Mouse (Mus musculus): ENCODE measurements around the gene Cox7a1. TPM values are rescaled to one million over a fixed set of nuclear protein-coding genes. Genes with fewer than 3 reads are reported as not detected.
A peak's percentile ranks its signal among the peaks of the same experiment; 100 is the strongest.

The Cox7a1 gene
- polyA plus RNA-seq, 1 experiment = 141 TPM

GRCm38 (mm10) chr7:30192088-30192487 lies 8.1 kb downstream of the Cox7a1 start:
- Histone ChIP-seq H3K27me3 (replicated peaks; ENCODE audit: control insufficient read depth, insufficient read depth, low read length) (no peaks in the 10 kb centered on the region), H3K27ac (ENCODE audit: insufficient read depth, low read depth, low read length) (no peak overlapping the region), H3K36me3 (ENCODE audit: control insufficient read depth, insufficient read depth, low read length) (no peaks in the 10 kb centered on the region; the same call in 1 of the 2 replicates), H3K4me1 (ENCODE audit: control insufficient read depth, insufficient read depth, low read length) (peaks cover 2% of the 10 kb centered on the region; the same call in 1 of the 2 replicates), H3K4me3 (ENCODE audit: insufficient read depth, low read depth, low read length) (no peak overlapping the region)
- 80% methylated on average over 12 of the region's 12 CpGs for whole genome bisulfite sequencing
- TF ChIP-seq POLR2A (IDR thresholded peaks at IDR 0.05; ENCODE audit: low read depth, low read length) (no peak), CTCF (conservative IDR thresholded peaks at IDR 0.05; ENCODE audit: insufficient read depth, insufficient read length, low read depth, low read length) (no peak)
- DNase-seq = no peak

DNA sequence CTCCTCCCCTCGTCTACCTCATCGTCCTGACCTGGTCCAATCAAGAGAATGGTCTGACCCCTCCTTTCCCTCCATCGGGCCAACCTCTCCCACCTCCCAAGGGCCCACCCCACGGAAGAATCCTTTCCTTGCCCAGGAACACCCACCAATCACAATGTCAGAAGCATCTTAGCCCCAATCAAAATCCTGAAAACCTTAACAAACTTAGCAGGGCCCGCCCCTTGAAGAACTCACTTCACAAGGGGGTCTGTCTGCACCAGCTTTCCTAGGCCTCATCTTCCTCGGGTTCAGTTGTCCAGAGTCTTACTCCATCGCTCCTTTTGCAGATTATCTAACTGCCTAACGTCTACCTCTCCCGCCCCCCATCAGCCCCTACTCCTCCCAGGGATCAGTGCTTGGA lies 9.1 kb downstream of the Cox7a1 start:
- no peaks in the 10 kb centered on the region; the same call in 1 of the 2 replicates for H3K36me3 ChIP-seq (ENCODE audit: control insufficient read depth, insufficient read depth, low read length)
- peaks cover 2% of the 10 kb centered on the region; the same call in 1 of the 2 replicates for H3K4me1 ChIP-seq (ENCODE audit: control insufficient read depth, insufficient read depth, low read length)
- no peak overlapping the region for H3K4me3 ChIP-seq (ENCODE audit: insufficient read depth, low read depth, low read length)
- no peak for TF ChIP-seq POLR2A (IDR thresholded peaks at IDR 0.05; ENCODE audit: low read depth, low read length)
- TF ChIP-seq CTCF (conservative IDR thresholded peaks at IDR 0.05; ENCODE audit: insufficient read depth, insufficient read length, low read depth, low read length) = no peak
- H3K27me3 ChIP-seq (replicated peaks; ENCODE audit: control insufficient read depth, insufficient read depth, low read length) = no peaks in the 10 kb centered on the region
- DNase-seq = no peak
- 61% methylated on average over 9 of the region's 9 CpGs for WGBS
- no peak overlapping the region for H3K27ac ChIP-seq (ENCODE audit: insufficient read depth, low read depth, low read length)

DNA sequence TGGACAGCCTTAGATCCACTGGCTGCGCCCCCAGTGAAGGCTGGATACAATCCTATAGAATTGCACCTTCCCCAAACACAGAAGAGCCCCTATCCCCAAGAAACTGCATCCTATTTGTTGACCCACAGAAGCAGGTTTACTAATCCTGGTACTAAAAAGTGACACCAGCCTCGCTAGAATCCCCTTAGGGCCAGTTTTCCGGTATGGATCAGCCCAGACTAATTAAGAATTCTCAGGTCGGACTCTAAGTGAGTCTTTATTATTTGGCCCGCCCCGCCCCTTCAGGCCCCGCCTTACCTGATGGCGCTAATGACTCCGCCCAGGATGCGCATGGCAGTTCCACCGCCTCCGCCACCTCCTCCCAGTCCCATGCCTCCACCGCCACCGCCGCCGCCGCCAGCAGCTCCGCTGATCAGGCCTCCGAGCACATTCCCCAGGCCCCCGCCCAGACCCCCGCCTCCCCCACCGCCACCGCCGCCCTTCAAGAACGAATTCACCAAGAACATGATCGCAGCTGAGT lies 9.7 kb downstream of the Cox7a1 start:
- WGBS = 2% methylated on average over 26 of the region's 26 CpGs
- TF ChIP-seq POLR2A (IDR thresholded peaks at IDR 0.05; ENCODE audit: low read depth, low read length) (no peak), CTCF (conservative IDR thresholded peaks at IDR 0.05; ENCODE audit: insufficient read depth, insufficient read length, low read depth, low read length) (no peak)
- H3K4me3 ChIP-seq (ENCODE audit: insufficient read depth, low read depth, low read length) = peak overlapping the region; percentile 90
- H3K4me1 ChIP-seq (ENCODE audit: control insufficient read depth, insufficient read depth, low read length) = peaks cover 2% of the 10 kb centered on the region; the same call in 1 of the 2 replicates
- no peaks in the 10 kb centered on the region for H3K27me3 ChIP-seq (replicated peaks; ENCODE audit: control insufficient read depth, insufficient read depth, low read length)
- DNase-seq = peak; percentile 92
- no peak overlapping the region for H3K27ac ChIP-seq (ENCODE audit: insufficient read depth, low read depth, low read length)
- H3K36me3 ChIP-seq (ENCODE audit: control insufficient read depth, insufficient read depth, low read length) = no peaks in the 10 kb centered on the region; the same call in 1 of the 2 replicates

DNA sequence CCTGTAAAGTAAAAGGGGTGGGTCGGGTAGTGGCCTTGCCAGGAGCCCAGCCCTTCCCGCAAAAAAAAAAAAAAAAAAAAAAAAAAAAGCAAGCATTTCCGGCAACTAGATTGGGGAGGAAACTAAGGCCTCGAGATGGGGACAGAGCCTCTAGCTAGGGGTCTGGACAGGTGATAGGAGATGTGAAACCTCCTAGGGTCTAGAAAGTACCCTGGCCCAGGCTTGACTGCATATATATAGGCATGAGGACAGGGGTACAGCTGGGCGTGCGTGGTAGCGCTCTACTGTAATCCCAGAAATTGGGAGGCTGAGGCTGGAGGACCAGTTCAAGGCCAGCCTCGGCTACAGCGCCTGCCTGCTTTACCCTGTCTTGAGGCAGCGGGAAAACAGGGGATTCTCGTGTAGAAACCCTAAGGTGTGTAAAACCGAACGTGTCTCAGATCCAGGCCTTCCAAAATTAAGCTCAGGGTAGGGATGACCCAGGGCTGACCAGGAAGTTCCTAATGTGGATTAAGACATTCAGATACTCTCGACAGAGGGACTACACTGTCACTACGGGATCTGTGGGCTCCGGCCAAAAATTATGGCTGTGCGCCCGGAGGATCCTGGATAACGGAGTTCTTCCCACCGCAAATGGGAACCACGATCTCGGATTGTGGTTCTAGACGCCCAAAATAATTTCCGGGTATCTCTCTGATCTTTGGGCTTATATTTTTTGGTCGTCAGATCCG lies 10.3 kb downstream of the Cox7a1 start:
- Histone ChIP-seq H3K27ac (ENCODE audit: insufficient read depth, low read depth, low read length) (peak overlapping the region; percentile 95), H3K4me3 (ENCODE audit: insufficient read depth, low read depth, low read length) (peak overlapping the region; percentile 90), H3K27me3 (replicated peaks; ENCODE audit: control insufficient read depth, insufficient read depth, low read length) (no peaks in the 10 kb centered on the region), H3K36me3 (ENCODE audit: control insufficient read depth, insufficient read depth, low read length) (no peaks in the 10 kb centered on the region; the same call in 1 of the 2 replicates), H3K4me1 (ENCODE audit: control insufficient read depth, insufficient read depth, low read length) (peaks cover 2% of the 10 kb centered on the region; the same call in 1 of the 2 replicates)
- peak; percentile 46 for DNase-seq
- TF ChIP-seq POLR2A (IDR thresholded peaks at IDR 0.05; ENCODE audit: low read depth, low read length) = no peak
- TF ChIP-seq CTCF (conservative IDR thresholded peaks at IDR 0.05; ENCODE audit: insufficient read depth, insufficient read length, low read depth, low read length) = no peak
- WGBS = under 1% methylated on average over 26 of the region's 26 CpGs

- H3K4me3 ChIP-seq (ENCODE audit: insufficient read depth, low read depth, low read length) = peak overlapping the region; percentile 90
- H3K4me1 ChIP-seq (ENCODE audit: control insufficient read depth, insufficient read depth, low read length) = peaks cover 2% of the 10 kb centered on the region; the same call in 1 of the 2 replicates
- peak overlapping the region; percentile 95 for H3K27ac ChIP-seq (ENCODE audit: insufficient read depth, low read depth, low read length)
- under 1% methylated on average over 28 of the region's 28 CpGs for WGBS
- H3K36me3 ChIP-seq (ENCODE audit: control insufficient read depth, insufficient read depth, low read length) = no peaks in the 10 kb centered on the region; the same call in 1 of the 2 replicates
- TF ChIP-seq CTCF (conservative IDR thresholded peaks at IDR 0.05; ENCODE audit: insufficient read depth, insufficient read length, low read depth, low read length) = no peak
- TF ChIP-seq POLR2A (IDR thresholded peaks at IDR 0.05; ENCODE audit: low read depth, low read length) = peak; percentile 68
- no peaks in the 10 kb centered on the region for H3K27me3 ChIP-seq (replicated peaks; ENCODE audit: control insufficient read depth, insufficient read depth, low read length)
- peak; percentile 97 for DNase-seq
These were observed 10.9 kb downstream of the Cox7a1 start for GRCm38 (mm10) chr7:30194884-30195283.

GRCm38 (mm10) chr7:30195461-30195860 lies 11.5 kb downstream of the Cox7a1 start:
- TF ChIP-seq POLR2A (IDR thresholded peaks at IDR 0.05; ENCODE audit: low read depth, low read length) = no peak
- TF ChIP-seq CTCF (conservative IDR thresholded peaks at IDR 0.05; ENCODE audit: insufficient read depth, insufficient read length, low read depth, low read length) = no peak
- peaks cover 2% of the 10 kb centered on the region; the same call in 1 of the 2 replicates for H3K4me1 ChIP-seq (ENCODE audit: control insufficient read depth, insufficient read depth, low read length)
- H3K27ac ChIP-seq (ENCODE audit: insufficient read depth, low read depth, low read length) = no peak overlapping the region
- WGBS = 59% methylated on average over 6 of the region's 6 CpGs
- no peak for DNase-seq
- H3K27me3 ChIP-seq (replicated peaks; ENCODE audit: control insufficient read depth, insufficient read depth, low read length) = no peaks in the 10 kb centered on the region
- H3K4me3 ChIP-seq (ENCODE audit: insufficient read depth, low read depth, low read length) = no peak overlapping the region
- no peaks in the 10 kb centered on the region for H3K36me3 ChIP-seq (ENCODE audit: control insufficient read depth, insufficient read depth, low read length)

DNA sequence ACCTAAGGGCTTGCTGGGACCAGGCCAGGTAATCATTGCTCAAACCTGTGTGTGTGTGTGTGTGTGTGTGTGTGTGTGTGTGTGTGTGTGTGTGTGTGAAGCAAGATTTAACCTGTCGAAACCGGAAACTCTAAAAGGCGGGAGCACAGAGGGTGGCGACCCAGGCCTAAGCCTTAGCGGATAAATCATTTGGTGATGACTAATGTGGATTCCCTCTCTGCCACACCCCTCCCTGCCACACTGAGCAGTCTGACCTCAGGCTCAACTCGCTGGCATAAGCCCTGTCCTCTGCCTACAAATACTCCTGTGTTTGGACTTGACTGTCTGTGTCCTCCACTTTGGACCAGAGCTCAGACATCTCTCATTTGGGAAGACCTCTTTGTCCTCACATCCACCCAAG lies 12.2 kb downstream of the Cox7a1 start:
- Histone ChIP-seq H3K27ac (ENCODE audit: insufficient read depth, low read depth, low read length) (no peak overlapping the region), H3K4me3 (ENCODE audit: insufficient read depth, low read depth, low read length) (no peak overlapping the region), H3K36me3 (ENCODE audit: control insufficient read depth, insufficient read depth, low read length) (no peaks in the 10 kb centered on the region), H3K27me3 (replicated peaks; ENCODE audit: control insufficient read depth, insufficient read depth, low read length) (no peaks in the 10 kb centered on the region), H3K4me1 (ENCODE audit: control insufficient read depth, insufficient read depth, low read length) (peaks cover 2% of the 10 kb centered on the region; the same call in 1 of the 2 replicates)
- WGBS = 24% methylated on average over 6 of the region's 6 CpGs
- no peak for DNase-seq
- no peak for TF ChIP-seq CTCF (conservative IDR thresholded peaks at IDR 0.05; ENCODE audit: insufficient read depth, insufficient read length, low read depth, low read length)
- TF ChIP-seq POLR2A (IDR thresholded peaks at IDR 0.05; ENCODE audit: low read depth, low read length) = no peak

Measured in kidney, adult 2 months (tissue).